21 mouse cellular contexts compared by ENCODE assay signal in the genomic region with DNA sequence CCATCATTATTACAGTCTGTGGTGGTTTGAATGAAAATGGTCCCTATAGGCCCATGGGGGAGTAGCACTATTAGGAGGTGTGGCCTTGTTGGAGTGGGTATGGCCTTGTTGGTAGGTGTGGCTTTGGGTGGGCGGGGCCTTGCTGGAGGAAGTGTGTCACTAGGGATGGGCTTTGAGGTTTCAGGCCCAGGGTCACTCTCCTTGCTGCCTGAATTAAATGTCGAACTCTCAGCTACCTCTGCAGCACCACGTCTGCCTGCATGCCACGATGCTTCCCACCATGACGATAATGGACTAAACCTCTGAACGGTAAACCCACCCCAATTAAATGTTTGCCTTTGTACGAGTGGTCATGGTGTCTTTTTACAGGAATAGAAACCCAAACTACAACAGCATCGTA. TPM values are rescaled to one million over a fixed set of nuclear protein-coding genes. Genes with fewer than 3 reads are reported as not detected.
"Had no signal": no experiment of that assay in that cellular context is flagged by ENCODE, and none has a peak within 500 bp of the region (broad histone marks: within the 10 kb centered on the region; RNA-seq: fewer than 3 reads in every experiment).

No protein-coding gene starts in this region.

- H3K27me3 ChIP-seq: limb, embryonic 12.5 days; limb, embryonic 15.5 days; midbrain, embryonic 12.5 days; midbrain, embryonic 15.5 days; neural tube, embryonic 13.5 days had no signal

- H3K36me3 ChIP-seq: limb, embryonic 12.5 days; limb, embryonic 15.5 days; midbrain, embryonic 12.5 days; midbrain, embryonic 15.5 days; neural tube, embryonic 13.5 days had no signal

- H3K4me1 ChIP-seq: limb, embryonic 12.5 days; limb, embryonic 15.5 days; midbrain, embryonic 15.5 days had no signal

- DNase-seq: kidney, adult 9 months; kidney, postnatal 25 days; layer of hippocampus, adult 9-11 months; layer of hippocampus, postnatal 36 days; left cerebral cortex, postnatal 4 days; liver, postnatal 0 days; lung, embryonic 14.5 days; retina, postnatal 1 day; right cerebral cortex, postnatal 25 days; spleen, adult 18-20 months; thymus, postnatal 25 days had no signal

- H3K27ac ChIP-seq: kidney, postnatal 0 days; layer of hippocampus, adult 2 months; left cerebral cortex, adult 2 months; limb, embryonic 12.5 days; limb, embryonic 15.5 days; liver, embryonic 14.5 days; macrophage; midbrain, embryonic 12.5 days; midbrain, embryonic 15.5 days; neural tube, embryonic 13.5 days had no signal

- H3K4me3 ChIP-seq: layer of hippocampus, adult 2 months; left cerebral cortex, adult 2 months; limb, embryonic 12.5 days; limb, embryonic 15.5 days; midbrain, embryonic 12.5 days; midbrain, embryonic 15.5 days; neural tube, embryonic 13.5 days had no signal

RNA-seq across cellular contexts. Expression of gene Upb1, which starts 6.1 kb away (rescaled TPM):
- total RNA-seq: layer of hippocampus, postnatal 36 days had no signal
- polyA plus RNA-seq: neural tube, embryonic 13.5 days had no signal
